Comparison of ENCODE assay signal across 15 mouse cellular contexts in the genomic region with DNA sequence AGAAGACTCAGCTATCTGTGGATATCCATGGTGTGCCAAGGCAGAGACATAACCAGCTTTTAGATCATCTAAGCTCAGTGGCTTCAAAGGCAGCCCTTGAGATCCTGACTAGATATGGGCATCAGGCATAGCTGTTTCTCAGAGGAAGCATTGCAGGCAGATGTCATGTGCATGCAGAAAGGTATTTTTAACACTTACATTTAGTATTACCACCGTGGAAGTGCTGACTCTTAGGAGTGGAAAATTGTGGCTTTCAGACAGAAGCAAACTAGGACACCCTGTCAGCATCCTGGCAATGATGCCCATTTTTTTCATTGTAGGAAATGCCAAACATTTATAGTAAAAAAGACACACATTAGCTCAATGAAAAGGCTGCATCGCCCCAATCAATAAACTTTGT.
"Had no signal": no experiment of that assay in that cellular context is flagged by ENCODE, and none has a peak within 500 bp of the region (broad histone marks: within the 10 kb centered on the region; RNA-seq: fewer than 3 reads in every experiment).

No protein-coding gene starts in this region.

- DNase-seq: kidney, adult 18-20 months; kidney, postnatal 36 days; layer of hippocampus, adult 9-11 months; layer of hippocampus, postnatal 36 days; liver; liver, embryonic 13.5 days; liver, postnatal 0 days; thymus, postnatal 36 days had no signal

- H3K27me3 ChIP-seq: kidney, embryonic 15.5 days; limb, embryonic 12.5 days; liver, embryonic 13.5 days; lung, embryonic 15.5 days; midbrain, embryonic 12.5 days; neural tube, embryonic 15.5 days; stomach, embryonic 15.5 days had no signal

- H3K27ac ChIP-seq: kidney, embryonic 15.5 days; limb, embryonic 12.5 days; liver, embryonic 13.5 days; lung, embryonic 15.5 days; midbrain, embryonic 12.5 days; neural tube, embryonic 15.5 days; stomach, embryonic 15.5 days had no signal

- H3K4me1 ChIP-seq: kidney, embryonic 15.5 days; limb, embryonic 12.5 days; liver, embryonic 13.5 days; lung, embryonic 15.5 days; midbrain, embryonic 12.5 days; neural tube, embryonic 15.5 days; stomach, embryonic 15.5 days had no signal

- H3K36me3 ChIP-seq: kidney, embryonic 15.5 days; limb, embryonic 12.5 days; liver, embryonic 13.5 days; lung, embryonic 15.5 days; midbrain, embryonic 12.5 days; neural tube, embryonic 15.5 days; stomach, embryonic 15.5 days had no signal

- H3K4me3 ChIP-seq: kidney, embryonic 15.5 days; limb, embryonic 12.5 days; liver, embryonic 13.5 days; lung, embryonic 15.5 days; midbrain, embryonic 12.5 days; neural tube, embryonic 15.5 days; stomach, embryonic 15.5 days had no signal

- ATAC-seq: liver, postnatal 0 days; midbrain, embryonic 16.5 days had no signal
